Mouse (Mus musculus): ENCODE measurements around the gene Tead3.
"Not testable (repeated sequence)": the region's sequence is repeated elsewhere in the genome, so short reads cannot be mapped to it uniquely, and the experiment has no call there.

The Tead3 gene

DNA sequence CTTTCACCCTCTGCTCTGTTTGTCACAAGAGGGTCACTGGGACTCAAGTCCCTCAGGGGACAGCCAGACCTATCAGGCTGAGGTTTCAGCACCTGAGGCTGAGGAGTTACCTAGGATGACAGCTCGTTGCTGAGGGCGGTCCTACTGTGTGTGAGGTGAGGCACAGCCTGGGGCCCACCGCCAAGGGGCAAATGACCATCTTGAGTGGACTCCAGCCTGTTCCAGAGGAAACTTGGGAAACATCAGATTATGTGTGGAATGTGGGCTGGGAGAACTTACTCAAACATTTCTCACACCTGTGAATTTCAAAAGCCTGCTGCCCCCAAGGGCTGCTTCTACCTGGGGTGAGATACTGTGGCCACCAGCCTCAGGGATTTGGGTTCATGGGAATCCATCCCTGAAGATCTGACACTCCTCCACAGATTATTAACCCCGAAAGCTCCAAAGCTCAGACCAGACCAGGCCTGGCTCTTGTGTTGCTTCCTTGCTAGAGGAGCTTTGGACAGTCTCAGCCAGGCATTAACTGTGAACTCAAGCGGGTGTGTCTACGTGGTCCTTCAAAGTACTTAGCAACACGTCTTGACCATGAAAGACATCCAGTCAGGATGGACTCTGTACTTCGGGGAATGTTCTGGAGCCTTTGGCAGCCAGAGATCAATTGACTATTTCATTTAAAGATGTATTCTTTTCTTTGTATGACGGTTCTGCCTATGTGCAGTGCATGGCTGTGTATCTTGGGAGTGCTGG, 10.1 kb upstream of the Tead3 start:
- in situ Hi-C loops (cut with MboI, MseI): no loop called here

DNA sequence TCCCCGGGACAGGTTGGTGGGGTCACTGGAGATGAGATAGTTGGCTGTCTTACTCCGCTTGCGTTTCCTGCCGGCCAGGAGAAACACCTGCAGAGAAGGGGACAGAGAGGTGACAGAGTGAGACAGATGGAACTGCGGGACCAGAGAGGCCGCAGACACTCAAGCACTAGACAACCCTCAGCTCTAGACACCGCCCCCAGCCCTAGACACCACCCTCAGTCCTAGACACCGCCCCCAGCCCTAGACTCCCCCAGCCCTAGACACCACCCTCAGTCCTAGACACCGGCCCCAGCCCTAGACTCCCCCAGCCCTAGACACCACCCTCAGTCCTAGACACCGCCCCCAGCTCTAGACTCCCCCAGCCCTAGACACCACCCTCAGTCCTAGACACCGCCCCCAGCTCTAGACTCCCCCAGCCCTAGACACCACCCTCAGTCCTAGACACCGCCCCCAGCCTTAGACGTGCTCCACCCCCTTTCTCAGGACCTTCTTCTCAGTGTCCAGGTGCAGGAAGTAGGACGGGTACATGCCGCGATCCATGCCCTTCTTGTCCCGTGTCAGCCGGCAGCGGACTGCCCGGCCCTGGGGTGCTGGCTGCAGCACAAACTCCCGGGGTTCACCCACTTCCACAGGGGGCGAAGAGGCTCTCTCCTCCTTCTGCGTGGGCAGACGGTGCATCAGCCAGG, 8.1 kb upstream of the Tead3 start:
- in situ Hi-C loops (cut with MboI, MseI): not testable (repeated sequence)

DNA sequence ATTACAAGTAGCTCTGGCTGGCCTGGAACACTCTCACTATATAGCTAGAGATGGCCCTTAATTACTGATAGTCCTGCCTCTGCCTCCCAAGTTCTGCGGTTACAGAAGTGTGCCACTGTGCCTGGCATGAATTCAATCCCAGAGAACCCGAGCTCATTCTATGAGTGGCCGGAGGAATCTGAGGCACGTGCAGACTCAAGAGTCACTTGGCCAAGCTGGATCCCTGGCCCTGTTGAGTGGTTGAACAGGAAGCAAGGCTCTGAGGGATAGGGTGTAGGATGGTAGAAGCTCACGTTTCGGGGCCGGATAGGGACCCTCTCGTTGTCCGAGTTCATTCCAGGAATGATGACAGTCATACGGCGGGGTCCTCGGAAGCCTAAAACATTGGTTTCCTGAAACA, 5.3 kb upstream of the Tead3 start:
- in situ Hi-C loops (cut with MboI, MseI): no loop called here

DNA sequence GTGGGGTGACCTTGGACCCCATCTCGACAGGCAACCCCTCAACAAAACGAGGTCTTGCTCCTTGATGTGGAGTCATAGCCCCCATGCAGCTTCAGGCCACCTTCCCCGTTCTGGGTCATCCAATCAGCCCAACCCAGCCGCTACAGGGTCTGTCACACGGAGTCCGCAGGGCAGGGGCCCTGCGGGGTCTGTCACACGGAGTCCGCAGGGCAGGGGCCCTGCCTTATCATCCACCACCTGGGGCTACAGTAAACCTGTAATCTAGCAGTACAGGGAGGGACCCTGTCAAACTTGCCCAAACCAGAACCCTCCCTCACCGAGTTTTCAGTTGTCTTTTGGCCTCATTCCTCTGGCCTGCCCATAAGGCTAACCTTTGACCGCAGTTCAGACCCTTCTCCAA, 1.4 kb upstream of the Tead3 start:
- in situ Hi-C loops (cut with MboI, MseI): no loop called here

DNA sequence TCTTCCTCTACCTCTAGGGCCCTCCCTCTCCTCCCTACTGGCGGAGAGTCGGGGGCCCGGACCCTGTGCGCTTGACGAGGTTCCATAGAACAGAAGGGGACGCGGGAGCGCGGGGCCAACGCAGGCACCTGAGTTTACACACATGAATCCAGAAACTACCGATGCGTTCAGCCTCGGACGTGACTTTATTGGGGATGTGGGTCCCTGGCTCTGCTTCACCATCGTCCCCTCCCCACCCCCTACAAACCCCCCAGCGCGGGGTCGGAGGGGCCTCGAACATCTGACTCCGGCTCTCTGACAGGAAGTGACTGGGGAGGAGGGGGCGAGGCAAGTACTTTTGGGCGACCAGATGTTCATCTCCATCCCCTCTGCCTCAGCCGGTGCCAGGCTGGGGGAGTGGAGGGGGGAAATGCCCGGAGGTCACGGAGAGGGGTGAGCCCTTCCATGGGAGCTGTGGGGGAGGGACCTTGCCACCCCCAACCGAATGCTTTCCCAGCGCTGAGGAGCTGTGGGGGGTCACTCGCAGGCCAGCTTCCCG, 805 bp upstream of the Tead3 start:
- in situ Hi-C loops (cut with MboI, MseI): no loop called here

DNA sequence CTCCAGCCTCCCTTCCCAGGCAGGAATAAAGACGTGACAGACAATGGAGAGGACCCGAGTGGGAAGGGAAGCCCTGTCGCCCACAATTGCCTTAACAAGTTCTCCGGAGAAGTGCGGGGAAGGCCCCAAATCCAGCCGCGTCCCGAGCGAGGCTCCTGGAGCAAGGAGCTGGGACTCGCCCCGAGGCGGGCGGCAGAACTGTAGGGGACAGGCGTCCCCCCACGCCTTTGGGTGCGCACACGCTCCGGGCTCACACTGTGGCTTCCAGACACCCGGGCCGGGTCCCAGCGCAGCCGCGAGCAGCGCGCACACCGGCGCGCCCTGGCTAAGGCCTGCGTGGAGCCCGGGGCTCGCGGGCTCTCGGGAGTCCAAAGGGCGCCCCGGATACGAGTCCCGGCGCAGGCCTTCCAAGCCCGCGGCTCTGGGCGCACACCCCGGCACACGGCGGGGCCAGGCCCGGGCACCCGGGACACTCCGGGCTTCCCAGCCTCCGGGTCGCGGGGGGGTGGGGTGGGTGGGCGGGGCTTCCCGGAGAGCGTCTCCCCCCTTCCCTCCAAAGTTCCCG, 634 bp downstream of the Tead3 start:
- in situ Hi-C loops (cut with MboI, MseI): no loop called here

DNA sequence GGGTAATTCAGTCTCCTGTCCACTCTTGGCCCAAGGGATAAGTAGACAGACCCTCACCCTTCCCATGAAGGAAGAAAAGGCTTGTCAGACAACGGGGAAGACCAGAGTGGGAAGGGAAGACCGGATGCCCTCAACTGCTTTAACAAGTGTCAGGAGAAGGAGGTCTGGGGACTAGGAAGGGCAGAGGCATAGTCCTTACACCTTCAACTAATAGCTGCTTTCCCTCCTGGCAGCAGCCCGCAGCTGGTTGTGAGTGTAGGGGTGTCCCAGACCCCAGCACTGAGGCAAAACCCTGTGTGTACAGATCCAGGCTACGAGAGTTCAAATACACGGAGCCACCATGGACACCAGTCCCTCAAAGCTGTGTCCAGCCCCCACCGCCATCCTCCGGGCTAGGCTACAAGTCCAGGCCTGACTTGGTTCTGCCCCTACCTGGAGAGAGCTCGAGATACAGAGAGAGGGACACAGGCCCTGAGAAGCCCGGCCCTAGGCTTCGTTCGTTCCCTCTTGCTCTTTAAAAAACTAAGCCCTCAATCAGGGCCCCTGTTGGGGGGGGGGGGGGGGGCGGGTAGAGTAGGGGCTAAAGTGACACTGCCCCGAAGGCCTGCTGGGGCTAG, 1.2 kb downstream of the Tead3 start:
- in situ Hi-C loops (cut with MboI, MseI): no loop called here

DNA sequence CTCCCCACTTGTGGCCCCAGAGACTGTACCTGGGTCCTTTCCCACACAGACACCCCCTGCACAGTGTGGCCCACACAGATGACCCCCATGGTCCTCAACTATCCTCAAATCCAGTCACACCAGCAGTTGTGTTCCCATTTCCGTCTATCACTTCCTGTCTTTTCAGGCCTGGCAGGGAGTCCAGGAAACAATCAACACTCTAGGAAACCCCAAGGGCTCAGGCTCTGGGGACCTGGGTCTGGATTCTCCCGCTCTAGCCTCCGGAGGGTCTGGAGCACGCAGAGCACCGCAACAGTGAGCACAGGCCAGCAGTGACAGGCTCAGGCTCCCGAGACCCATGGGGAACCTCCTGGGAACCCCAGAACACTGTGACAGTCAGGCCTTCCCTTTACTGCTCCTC, 2.4 kb downstream of the Tead3 start:
- in situ Hi-C loops (cut with MboI, MseI): no loop called here

DNA sequence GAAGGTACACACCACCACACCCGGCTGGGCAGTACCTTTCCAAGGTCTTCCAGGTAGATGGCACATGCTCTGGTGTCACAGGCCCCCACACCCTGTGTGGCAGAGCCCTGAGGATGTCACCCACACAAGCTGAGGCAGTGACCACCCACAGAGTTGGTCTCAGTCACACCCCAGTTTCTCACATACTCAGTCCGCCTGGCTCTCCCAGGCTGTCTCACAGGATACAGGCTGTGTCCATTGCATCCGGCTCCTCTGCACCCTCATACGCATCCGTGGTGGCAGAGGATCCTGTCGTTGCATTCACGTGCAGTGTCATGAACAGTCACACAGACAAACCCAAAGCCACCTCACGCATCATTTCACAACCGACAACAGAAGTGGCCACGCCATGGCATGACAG, 3.3 kb downstream of the Tead3 start:
- in situ Hi-C loops (cut with MboI, MseI): no loop called here

DNA sequence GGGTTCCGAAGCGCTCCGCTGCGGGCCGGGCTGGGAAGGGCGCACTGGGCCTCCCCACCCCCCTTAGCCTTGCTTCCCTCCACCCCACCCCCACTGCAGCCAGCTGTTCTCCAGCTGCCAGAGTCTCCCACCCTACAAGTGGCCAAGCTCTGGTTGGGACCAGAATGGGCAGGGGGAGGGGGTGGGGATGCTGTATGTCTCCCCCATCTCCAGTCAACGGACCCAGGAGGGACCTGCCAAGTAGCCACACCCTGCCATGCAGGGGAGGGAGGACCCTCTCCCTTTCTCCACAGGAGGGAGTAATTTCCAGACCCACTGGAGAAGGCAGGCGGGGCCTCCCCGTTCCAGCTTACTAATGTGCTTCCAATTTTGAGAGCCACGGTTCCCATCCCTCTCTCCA, 4.7 kb downstream of the Tead3 start:
- in situ Hi-C loops (cut with MboI, MseI): no loop called here

DNA sequence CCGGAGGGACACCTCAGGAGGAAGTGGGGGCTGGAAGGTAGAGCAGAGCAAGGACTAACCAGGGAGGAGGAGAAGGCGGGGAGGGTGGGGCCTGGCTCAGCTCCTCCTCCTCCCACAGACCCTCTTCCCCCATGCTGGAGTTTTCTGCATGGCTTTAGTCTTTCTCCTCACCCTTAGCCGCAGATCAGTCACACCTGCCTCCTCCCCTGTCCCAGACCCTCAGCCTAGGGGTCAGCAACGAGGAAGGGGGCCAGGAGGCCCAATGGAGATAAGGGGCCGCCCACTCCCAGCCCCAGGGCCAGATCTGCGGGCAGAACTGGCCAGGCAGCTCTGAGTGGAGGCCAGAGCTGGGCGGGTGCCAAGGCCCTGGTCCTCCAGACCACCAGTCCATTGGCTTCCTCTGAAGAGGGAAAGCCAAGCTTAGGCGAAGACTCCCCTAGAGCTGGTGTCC, 5.3 kb downstream of the Tead3 start:
- in situ Hi-C loops (cut with MboI, MseI): no loop called here

DNA sequence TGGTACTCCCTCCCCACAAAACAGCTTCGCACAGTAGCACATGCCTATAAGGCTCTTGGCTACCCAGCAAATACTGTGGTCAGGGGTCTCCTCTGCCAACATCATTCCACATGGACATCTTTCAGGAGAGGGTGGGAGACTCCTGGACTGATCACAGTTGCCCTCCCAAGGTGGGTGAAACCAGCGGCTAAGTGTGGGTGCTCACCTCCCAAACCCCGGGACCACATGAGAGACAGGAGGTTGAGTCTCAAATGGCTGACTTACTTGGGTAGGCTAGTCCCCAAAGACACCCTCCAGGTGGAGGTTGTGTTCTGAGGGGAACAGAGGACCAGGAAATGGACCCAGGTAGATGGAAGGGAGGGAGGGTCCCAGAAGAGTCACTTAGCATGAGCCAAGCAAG, 5.9 kb downstream of the Tead3 start:
- in situ Hi-C loops (cut with MboI, MseI): no loop called here

DNA sequence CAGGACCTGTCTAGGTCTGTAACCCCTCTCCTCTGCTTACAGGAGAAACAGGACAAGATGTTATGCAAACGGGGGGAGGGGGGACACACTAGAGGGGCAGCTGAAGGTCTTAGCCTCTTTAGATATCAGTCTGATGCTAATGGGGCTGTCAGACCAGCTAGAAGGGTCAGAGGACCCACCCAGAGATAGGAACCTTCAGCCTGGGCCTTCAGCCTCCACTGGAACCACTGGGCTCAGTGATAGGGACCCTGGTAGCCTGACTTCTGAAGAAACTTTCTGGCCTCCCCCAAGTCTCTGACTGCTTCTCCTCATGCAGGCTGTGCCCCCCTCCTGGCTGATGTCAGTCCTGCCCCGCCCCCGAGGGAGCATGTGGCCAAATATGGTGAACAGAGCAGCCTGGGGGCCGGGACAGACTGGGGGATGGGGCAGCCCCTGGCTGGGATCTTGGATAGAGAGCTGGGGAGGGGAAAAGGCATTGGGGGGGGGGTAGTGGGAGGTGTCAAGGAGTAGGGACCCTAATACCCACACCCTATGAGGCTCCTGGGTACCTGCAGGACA, 6.5 kb downstream of the Tead3 start:
- in situ Hi-C loops (cut with MboI, MseI): no loop called here

DNA sequence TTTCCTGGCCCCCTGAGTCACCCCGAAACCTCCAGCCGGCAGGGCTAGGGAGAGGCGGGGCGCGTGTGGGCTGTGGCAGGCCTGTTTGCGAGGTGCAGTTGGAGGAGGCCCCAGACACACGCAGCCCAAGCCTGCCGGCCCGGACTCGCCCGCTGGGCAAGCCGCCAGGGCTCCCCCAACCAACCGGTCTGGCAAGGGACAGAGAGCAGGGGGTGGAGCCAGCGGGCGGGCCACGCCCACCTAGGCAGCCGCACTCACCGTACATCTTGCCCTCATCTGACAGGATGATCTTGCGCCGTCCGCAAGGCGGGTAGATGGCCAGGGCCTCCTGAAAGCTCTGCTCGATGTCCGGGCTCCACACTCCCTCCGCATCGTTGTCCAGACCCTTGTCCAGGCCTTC, 9.5 kb downstream of the Tead3 start:
- in situ Hi-C loops (cut with MboI, MseI): no loop called here

DNA sequence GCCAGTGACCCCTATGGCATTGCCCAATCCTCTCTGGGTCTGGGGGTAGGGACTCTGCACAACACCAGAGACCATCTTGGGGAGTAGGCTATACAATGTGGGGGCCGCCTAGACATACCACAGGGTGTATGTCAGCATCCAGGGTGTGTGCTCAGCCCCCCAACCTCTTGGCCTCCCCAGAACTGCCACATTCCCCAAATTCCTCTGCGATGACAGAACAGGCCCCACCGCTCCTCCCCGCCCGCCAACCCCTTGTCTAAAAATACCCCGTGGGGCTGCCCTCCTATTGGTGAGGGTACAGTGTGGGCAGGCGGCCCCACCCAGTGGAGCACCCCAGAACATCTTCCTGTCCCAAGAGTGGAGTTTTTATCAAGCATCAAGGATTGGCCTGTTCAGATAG, 10.0 kb downstream of the Tead3 start:
- in situ Hi-C loops (cut with MboI, MseI): no loop called here

DNA sequence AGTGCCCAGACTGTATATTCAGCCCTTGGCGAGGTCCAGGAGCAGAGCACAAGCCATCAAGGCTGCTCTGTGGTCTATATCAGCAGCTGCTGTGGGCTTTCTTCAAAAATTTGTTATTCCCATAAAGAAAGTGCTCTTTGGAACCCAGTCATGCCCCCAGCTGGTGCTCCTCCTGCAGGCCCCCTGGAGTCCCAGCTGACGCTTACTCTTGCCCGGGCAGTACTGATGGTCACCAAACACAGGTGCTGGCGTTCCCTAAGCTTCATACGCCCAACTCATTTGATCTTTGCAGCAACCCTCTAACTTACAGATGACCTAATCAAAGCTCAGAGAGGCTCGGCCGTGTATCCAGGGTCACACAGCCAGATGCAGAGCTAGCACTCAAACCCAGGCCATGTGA, 13.1 kb downstream of the Tead3 start:
- in situ Hi-C loops (cut with MboI, MseI): no loop called here

DNA sequence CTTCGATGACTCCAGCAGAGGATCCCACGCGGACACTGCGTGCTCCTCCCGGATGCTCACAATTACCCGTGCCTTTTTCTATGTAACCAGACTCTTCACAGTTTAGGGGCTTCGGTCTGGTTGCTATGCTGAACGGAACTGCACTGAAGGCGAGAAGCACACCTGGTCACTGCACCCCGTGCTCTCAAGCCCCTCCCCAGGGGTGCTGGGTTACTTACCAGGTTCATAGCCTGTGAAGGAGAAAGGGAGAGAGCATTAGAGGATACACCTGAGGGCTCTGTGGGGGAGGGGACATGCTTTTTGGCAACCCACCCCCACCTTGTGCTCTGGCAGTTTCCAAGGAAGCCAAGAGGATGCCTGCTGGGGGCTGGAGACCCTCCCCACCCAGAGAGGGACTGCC, 15.3 kb downstream of the Tead3 start:
- in situ Hi-C loops (cut with MboI, MseI): no loop called here

DNA sequence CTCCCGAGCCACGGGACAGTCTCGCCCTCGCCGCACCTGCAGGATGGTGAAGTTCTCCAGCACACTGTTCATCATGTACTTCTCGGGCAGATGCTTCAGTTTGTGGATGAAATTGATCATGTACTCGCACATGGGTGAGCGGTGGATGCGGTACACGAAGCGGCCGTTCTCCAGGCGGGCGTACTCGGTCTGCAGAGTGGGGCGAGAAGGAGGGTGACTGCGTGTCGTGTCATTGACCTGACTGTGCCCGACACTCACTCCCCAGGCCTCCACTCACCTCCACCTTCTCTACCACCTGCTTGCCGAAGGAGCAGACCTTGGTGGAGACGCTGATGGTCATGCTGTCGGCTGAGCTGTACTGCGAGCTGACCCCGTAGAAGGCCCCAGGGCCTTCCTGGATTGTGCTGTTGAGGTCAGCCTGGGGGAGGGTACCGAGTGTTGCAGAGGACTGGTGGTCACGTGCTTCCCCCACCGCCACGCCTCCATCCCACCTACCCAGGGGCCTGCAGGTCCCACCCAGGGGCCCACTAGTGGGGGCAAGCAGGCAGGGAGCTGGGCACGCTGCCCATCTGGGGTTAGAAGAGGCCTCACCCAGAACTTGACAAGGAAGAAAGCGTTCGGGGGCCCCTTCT, 17.6 kb downstream of the Tead3 start:
- in situ Hi-C loops (cut with MboI, MseI): no loop called here

DNA sequence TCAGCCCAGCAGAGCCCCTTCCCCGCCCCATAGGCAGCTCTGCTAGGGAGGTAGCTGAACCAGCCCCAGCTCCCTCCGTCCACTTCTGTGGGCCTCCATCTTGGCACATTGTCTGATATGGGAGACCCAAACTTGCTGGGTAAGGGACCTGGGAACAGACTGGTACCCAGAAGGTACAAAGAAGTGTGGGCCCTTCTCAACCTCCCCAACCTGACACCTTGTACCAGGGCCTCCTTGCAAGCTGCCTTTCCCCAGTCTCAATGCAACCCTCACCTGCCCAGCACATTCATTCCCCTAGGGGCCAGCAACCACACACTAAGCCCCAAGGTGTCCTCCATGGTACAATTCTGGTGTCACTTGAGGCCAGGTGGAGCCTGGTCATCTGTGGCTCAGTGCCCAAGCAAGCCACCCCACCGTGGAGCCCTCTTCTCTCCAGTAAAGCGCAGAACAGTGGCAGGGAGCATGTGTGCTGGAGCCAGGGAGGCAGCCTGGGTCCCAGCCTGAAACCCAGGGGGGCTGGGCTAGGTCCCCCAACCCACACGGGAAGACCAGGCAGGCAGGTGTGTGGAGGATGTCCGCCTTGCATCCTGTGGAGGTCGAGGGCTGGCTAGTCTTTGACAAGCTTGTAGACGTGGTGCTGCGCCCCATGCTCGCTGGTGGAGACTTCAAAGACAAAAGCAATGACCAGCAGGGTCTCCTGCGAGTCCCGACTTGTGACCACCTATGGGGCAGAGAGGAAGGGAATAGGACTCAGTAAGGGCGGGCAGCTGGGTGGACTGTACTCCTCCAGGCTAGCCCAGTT, 18.3 kb downstream of the Tead3 start:
- in situ Hi-C loops (cut with MboI, MseI): no loop called here

DNA sequence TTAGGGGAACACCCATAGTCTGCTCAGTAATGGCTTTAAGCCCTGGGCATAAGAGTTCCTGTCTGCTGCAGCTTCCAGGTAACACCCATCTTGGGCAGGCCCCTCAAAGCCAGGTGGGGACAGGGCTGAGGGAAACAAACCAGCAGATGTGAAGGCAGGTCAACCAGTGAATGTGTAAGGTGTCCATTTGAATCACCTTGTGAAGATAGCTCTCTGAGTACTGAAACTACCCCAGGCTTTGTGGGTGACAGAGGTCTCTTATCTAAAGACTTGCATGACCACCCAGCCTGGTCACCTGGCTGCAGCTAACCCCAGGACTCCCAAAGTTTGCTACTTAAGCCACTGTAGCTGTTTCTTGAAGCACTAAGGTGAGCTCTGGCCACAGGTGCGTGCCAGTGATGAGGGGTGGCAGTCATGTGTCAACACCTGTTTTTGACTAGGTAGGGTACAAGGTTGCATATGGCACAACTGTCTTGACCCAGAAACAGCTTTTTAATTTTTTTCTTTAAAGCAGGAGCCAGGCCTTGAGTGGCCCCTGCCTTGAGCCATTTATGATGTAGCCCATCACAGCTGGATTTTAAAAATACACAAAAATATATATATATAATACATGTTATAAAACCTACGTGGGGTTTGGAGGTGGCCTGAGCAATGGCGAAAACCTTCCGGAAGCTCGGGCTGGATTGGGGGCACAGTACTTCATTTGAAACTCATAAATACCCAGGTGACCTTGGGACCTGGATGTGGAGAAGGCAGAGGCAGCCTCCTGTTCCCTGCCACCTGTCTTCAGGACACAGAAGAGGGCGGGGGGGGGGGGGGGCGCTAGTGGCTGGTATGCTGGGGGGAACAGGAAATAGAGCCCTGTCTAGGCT, 19.1 kb downstream of the Tead3 start:
- in situ Hi-C loops (cut with MboI, MseI): no loop called here

Data from regulatory T cell (primary cell).